Mouse (Mus musculus) CH12.LX (cell line): ENCODE measurements at regions not wholly inside any gene's neighbourhood (a gene's known extent, or its start where the extent isn't known, plus 50 kb on each side); places are given as distances from the start of the nearest gene placed in this dataset.

ENCODE experiments used
- DNase-seq: peaks from one replicate; pipeline ENCODE4 v3.0.0-alpha.2; 2013; ENCODE audit errors: extremely low read depth
- H3K27ac ChIP-seq: 2 replicates; pipeline ENCODE4 v1.5.1; 2012; ENCODE audit warnings: low read depth, mild to moderate bottlenecking, control low read depth, moderate library complexity; ENCODE audit not compliant: insufficient read depth
- H3K27me3 ChIP-seq: replicated peaks from 2 replicates; pipeline ENCODE3; 2012; ENCODE audit warnings: inconsistent platforms
- H3K36me3 ChIP-seq, 2 experiments: replicated peaks in 1 of 2; 2 replicates each; pipeline versions ENCODE3 to v1.6.1; 2012; ENCODE audit warnings: inconsistent platforms in 1 of 2, low read length in 1 of 2, mild to moderate bottlenecking in 1 of 2, mixed read lengths in 1 of 2, moderate library complexity in 1 of 2; ENCODE audit not compliant: control insufficient read depth in 1 of 2, insufficient read depth in 1 of 2
- H3K4me1 ChIP-seq, 2 experiments: 2 replicates each; pipeline ENCODE4 v1.6.1; 2012; ENCODE audit warnings: inconsistent platforms in 1 of 2, moderate library complexity in 1 of 2; ENCODE audit not compliant: insufficient read depth in 2 of 2, control insufficient read depth in 1 of 2
- H3K4me2 ChIP-seq: 2 replicates; pipeline ENCODE4 v1.6.1; 2012; ENCODE audit warnings: low read depth, mild to moderate bottlenecking, control low read depth; ENCODE audit not compliant: poor library complexity, insufficient read depth, severe bottlenecking
- H3K4me3 ChIP-seq, 3 experiments: fragments of 150-350 bp in 1 of 3; sonication (generic) in 1 of 3; replicated peaks in 1 of 3; 2 replicates each; pipeline versions ENCODE3 to v1.5.1; 2011 to 2012; ENCODE audit warnings: low read depth in 2 of 3, low read length in 2 of 3, mild to moderate bottlenecking in 2 of 3, moderate library complexity in 2 of 3, control low read depth in 1 of 3, improper control_type of control experiment in 1 of 3, inconsistent platforms in 1 of 3, mixed read lengths in 1 of 3; ENCODE audit not compliant: poor library complexity in 1 of 3
- H3K79me2 ChIP-seq: replicated peaks from 2 replicates; pipeline ENCODE4 v1.6.1; 2012; ENCODE audit warnings: mild to moderate bottlenecking, moderate library complexity; ENCODE audit not compliant: control insufficient read depth, poor library complexity, insufficient read depth, severe bottlenecking; ENCODE audit errors: extremely low read depth
- H3K9ac ChIP-seq: 2 replicates; pipeline ENCODE4 v1.6.1; 2012; ENCODE audit warnings: low read depth, mild to moderate bottlenecking, control low read depth, moderate library complexity; ENCODE audit not compliant: insufficient read depth
- H3K9me3 ChIP-seq: replicated peaks from 2 replicates; pipeline ENCODE3; 2012; ENCODE audit warnings: low read length, inconsistent platforms, mixed read lengths
- BHLHE40 ChIP-seq: IDR thresholded peaks from 2 replicates; pipeline ENCODE4 v1.6.1; 2011; ENCODE audit warnings: mild to moderate bottlenecking, low read depth, low read length, improper control_type of control experiment
- E2F4 ChIP-seq: IDR thresholded peaks from 2 replicates; pipeline ENCODE4 v1.6.1; 2011; ENCODE audit warnings: low read depth, low read length, improper control_type of control experiment; ENCODE audit not compliant: insufficient replicate concordance
- ELF1 ChIP-seq: IDR thresholded peaks from 2 replicates; pipeline ENCODE4 v1.6.1; 2014; ENCODE audit warnings: low read depth, mild to moderate bottlenecking, inconsistent platforms, low read length, improper control_type of control experiment
- ETS1 ChIP-seq: conservative IDR thresholded peaks from 2 replicates; pipeline ENCODE4 v1.6.1; 2012; ENCODE audit warnings: low read depth, mild to moderate bottlenecking, inconsistent platforms, low read length, improper control_type of control experiment, moderate library complexity
- GABPA ChIP-seq: IDR thresholded peaks from 2 replicates; pipeline ENCODE4 v1.6.1; 2012; ENCODE audit warnings: low read depth, low read length, improper control_type of control experiment, inconsistent platforms; ENCODE audit not compliant: insufficient replicate concordance
- HCFC1 ChIP-seq: IDR thresholded peaks from 2 replicates; pipeline ENCODE4 v1.6.1; 2012; ENCODE audit warnings: low read depth, mild to moderate bottlenecking, inconsistent platforms, low read length, improper control_type of control experiment
- KAT2A ChIP-seq: IDR thresholded peaks from 2 replicates; pipeline ENCODE4 v1.6.1; 2012; ENCODE audit warnings: low read length, improper control_type of control experiment, inconsistent platforms; ENCODE audit not compliant: insufficient replicate concordance
- MAFK ChIP-seq: IDR thresholded peaks from 2 replicates; pipeline ENCODE4 v1.6.1; 2011; ENCODE audit warnings: low read length, improper control_type of control experiment; ENCODE audit not compliant: insufficient replicate concordance
- MAZ ChIP-seq: IDR thresholded peaks from 2 replicates; pipeline ENCODE4 v1.6.1; 2012; ENCODE audit warnings: low read depth, mild to moderate bottlenecking, inconsistent platforms, low read length, improper control_type of control experiment, moderate library complexity
- MEF2A ChIP-seq: IDR thresholded peaks from 2 replicates; pipeline ENCODE4 v1.6.1; 2014; ENCODE audit warnings: low read depth, mild to moderate bottlenecking, inconsistent platforms, low read length, improper control_type of control experiment, borderline replicate concordance
- MXI1 ChIP-seq: IDR thresholded peaks from 2 replicates; pipeline ENCODE4 v1.6.1; 2011; ENCODE audit warnings: mild to moderate bottlenecking, low read depth, low read length, improper control_type of control experiment
- MYC ChIP-seq: IDR thresholded peaks from 2 replicates; pipeline ENCODE4 v1.6.1; 2011; ENCODE audit warnings: low read depth, mild to moderate bottlenecking, improper control_type of control experiment, low read length
- NELFE ChIP-seq: IDR thresholded peaks from 2 replicates; pipeline ENCODE4 v1.6.1; 2011; ENCODE audit warnings: low read depth, low read length, improper control_type of control experiment
- NRF1 ChIP-seq: IDR thresholded peaks from 2 replicates; pipeline ENCODE4 v1.6.1; 2014; ENCODE audit warnings: low read depth, mild to moderate bottlenecking, inconsistent platforms, low read length, improper control_type of control experiment, moderate library complexity
- POLR2A ChIP-seq: IDR thresholded peaks from 2 replicates; pipeline ENCODE4 v1.6.1; 2011; ENCODE audit warnings: low read depth, mild to moderate bottlenecking, improper control_type of control experiment, low read length
- RCOR1 ChIP-seq: conservative IDR thresholded peaks from 2 replicates; pipeline ENCODE4 v1.6.1; 2012; ENCODE audit warnings: low read depth, mild to moderate bottlenecking, inconsistent platforms, low read length, improper control_type of control experiment
- SMC3 ChIP-seq: IDR thresholded peaks from 2 replicates; pipeline ENCODE4 v1.6.1; 2011; ENCODE audit warnings: low read depth, low read length, improper control_type of control experiment
- TBP ChIP-seq: conservative IDR thresholded peaks from 2 replicates; pipeline ENCODE4 v1.6.1; 2011; ENCODE audit warnings: low read depth, low read length, improper control_type of control experiment
- UBTF ChIP-seq: IDR thresholded peaks from 2 replicates; pipeline ENCODE4 v1.6.1; 2012; ENCODE audit warnings: low read depth, mild to moderate bottlenecking, inconsistent platforms, low read length, improper control_type of control experiment, moderate library complexity
- USF2 ChIP-seq: conservative IDR thresholded peaks from 2 replicates; pipeline ENCODE4 v1.6.1; 2011; ENCODE audit warnings: low read depth, low read length, improper control_type of control experiment
- ZMIZ1 ChIP-seq: IDR thresholded peaks from 2 replicates; pipeline ENCODE4 v1.6.1; 2012; ENCODE audit warnings: low read depth, mild to moderate bottlenecking, inconsistent platforms, low read length, improper control_type of control experiment
- ZNF384 ChIP-seq: IDR thresholded peaks from 2 replicates; pipeline ENCODE4 v1.6.1; 2012; ENCODE audit warnings: low read depth, low read length, improper control_type of control experiment, inconsistent platforms
- dilution Hi-C: fragments of 300-500 bp; cut with MboI; formaldehyde crosslinking; loops from 2 replicates; pipeline ENCODE4 v1.14.3; 2020; ENCODE audit warnings: low sequenced_read_pairs; ENCODE audit not compliant: extremely low pct_unique_long_range_greater_than_20kb, extremely low pct_ligation_motif_present
- in situ Hi-C: fragments of 300-500 bp; cut with MboI; formaldehyde crosslinking; loops from 3 replicates; pipeline ENCODE4 v1.14.3; 2019; ENCODE audit warnings: low sequenced_read_pairs, low pct_ligation_motif_present, low pct_unique_long_range_greater_than_20kb, mixed read lengths

DNA sequence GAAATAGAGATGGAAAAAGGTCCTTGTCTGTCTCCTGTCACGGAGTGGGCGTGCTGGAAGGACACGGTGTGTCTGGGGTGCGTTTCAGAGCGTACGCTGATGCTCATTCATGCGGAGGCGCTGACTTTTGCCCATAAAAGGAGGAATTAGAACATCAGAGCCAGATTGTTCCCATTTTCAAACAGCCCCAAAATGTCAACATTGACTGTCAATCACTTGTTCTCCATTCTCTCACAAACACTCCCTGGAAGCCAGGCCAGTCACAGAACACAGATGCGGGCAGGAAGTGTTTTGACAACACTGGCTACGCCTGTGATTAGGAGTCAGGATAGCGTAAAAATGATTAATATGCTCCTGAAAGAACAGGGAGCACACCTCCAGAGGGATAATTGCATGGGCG is 157.1 kb upstream of the Ankrd55 start:
- dilution Hi-C loops (no loop called here), in situ Hi-C loops (no loop called here)
- H3K4me1 ChIP-seq: peaks cover 9 to 15% of the 10 kb centered on the region in 2 experiments
- no peak for DNase-seq
- H3K9me3 ChIP-seq: no peaks in the 10 kb centered on the region
- no peak overlapping the region for H3K9ac ChIP-seq
- H3K4me2 ChIP-seq: no peak overlapping the region
- no peak overlapping the region for H3K27ac ChIP-seq
- no peaks in the 10 kb centered on the region for H3K36me3 ChIP-seq
- TF ChIP-seq E2F4 (no peak), MAFK (no peak), MEF2A (no peak), SMC3 (no peak), ETS1 (no peak)
- TF ChIP-seq, all 38 proteins: peak for 0
- Histone ChIP-seq H3K79me2 (no peaks in the 10 kb centered on the region), H3K4me3 (no peak overlapping the region), H3K27me3 (no peaks in the 10 kb centered on the region)

DNA sequence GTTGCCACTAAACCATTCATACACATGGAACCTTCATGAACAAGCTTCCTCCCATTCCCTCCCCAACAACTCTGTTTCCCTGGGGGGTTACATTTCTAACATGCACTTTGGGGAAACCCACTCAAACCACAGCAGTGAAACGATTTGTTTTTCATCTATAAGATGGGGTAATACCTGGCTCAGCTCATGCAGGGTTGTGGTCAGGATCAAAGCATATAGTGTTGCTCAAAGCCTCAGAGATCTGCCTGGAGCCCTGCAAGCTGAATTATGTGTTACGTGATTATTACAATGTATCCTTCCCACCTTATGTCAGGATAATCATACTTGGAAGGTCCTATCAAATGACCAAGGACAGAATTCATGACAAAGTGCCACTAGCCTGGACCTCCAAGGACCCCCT is 154.5 kb upstream of the Ankrd55 start:
- peak; percentile 36 for DNase-seq
- no peak overlapping the region for H3K4me3 ChIP-seq
- dilution Hi-C loops (no loop called here), in situ Hi-C loops (no loop called here)
- no peaks in the 10 kb centered on the region for H3K79me2 ChIP-seq
- peaks cover 9 to 22% of the 10 kb centered on the region in 2 experiments for H3K4me1 ChIP-seq
- no peak overlapping the region for H3K27ac ChIP-seq
- TF ChIP-seq BHLHE40: peak; percentile 37; the same call in 1 of the 2 replicates
- no peak for TF ChIP-seq ZNF384
- H3K27me3 ChIP-seq: no peaks in the 10 kb centered on the region
- H3K9me3 ChIP-seq: peaks cover 6% of the 10 kb centered on the region
- no peak overlapping the region for H3K4me2 ChIP-seq
- no peaks in the 10 kb centered on the region for H3K36me3 ChIP-seq
- H3K9ac ChIP-seq: no peak overlapping the region

DNA sequence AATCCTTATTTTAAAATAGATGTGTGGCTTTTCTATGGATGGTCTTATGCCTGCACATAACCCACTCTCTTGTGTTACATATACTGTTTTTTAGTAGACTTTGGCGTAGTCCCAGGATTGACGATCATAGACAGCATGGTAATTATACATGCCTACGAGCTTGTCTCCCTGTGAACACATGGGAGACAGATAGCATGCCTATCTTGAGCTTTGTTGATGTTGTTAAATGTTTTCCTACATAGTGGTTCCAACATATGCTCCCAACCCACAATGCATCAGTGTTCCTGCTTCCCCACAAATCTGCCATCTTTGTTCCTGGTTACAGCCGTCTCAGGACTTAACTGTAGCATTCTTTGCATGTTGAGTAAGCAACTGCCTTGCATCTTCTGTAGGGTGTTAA is 153.6 kb upstream of the Ankrd55 start:
- peaks cover 9 to 22% of the 10 kb centered on the region in 2 experiments for H3K4me1 ChIP-seq
- no peak for DNase-seq
- H3K9ac ChIP-seq: no peak overlapping the region
- H3K4me2 ChIP-seq: no peak overlapping the region
- H3K27ac ChIP-seq: no peak overlapping the region
- H3K4me3 ChIP-seq: no peak overlapping the region
- no peaks in the 10 kb centered on the region for H3K79me2 ChIP-seq
- no peak for TF ChIP-seq KAT2A
- TF ChIP-seq NELFE: no peak
- no peak for TF ChIP-seq ZNF384
- TF ChIP-seq MAZ: no peak
- no peak for TF ChIP-seq MXI1
- TF ChIP-seq ZMIZ1: no peak
- no peak for TF ChIP-seq TBP
- no peak for TF ChIP-seq ELF1
- TF ChIP-seq UBTF: no peak
- TF ChIP-seq USF2: no peak
- TF ChIP-seq POLR2A: no peak
- TF ChIP-seq SMC3: no peak
- TF ChIP-seq GABPA: no peak
- TF ChIP-seq E2F4: no peak
- no peak for TF ChIP-seq HCFC1
- no peak for TF ChIP-seq MYC
- no peak for TF ChIP-seq NRF1
- no peak for TF ChIP-seq RCOR1
- H3K36me3 ChIP-seq: no peaks in the 10 kb centered on the region
- peaks cover 6% of the 10 kb centered on the region for H3K9me3 ChIP-seq
- in situ Hi-C loops: no loop called here
- H3K27me3 ChIP-seq: no peaks in the 10 kb centered on the region
- dilution Hi-C loops: no loop called here
